Comparison of ENCODE assay signal across 8 mouse cellular contexts in the genomic region with DNA sequence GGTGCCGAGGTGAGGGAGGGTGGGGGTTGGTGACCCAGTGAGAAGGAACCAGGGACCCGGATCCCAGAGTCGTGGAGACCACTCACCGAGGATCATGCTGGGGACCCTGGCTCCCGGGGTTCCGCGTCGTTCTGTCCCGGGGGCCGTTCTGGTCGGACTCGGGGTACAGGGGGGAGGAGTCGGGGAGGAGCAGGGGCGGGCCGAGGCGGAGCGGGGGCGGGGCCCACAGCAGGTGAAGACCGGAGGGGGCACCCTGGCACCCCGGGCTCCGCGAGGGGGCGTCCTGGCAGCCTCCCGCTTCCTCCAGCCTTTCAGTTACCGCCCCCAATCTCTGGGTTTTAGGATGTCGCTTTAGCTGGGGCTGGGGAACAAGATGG. TPM values are rescaled to one million over a fixed set of nuclear protein-coding genes. Genes with fewer than 3 reads are reported as not detected.
DNase-seq lines count a peak whose midpoint lies in the region; ATAC-seq and TF ChIP-seq lines count a peak whose summit lies in the region.

Zfp385a (minus strand) TSS at position 133 of the 377 bp plus-strand sequence.

- peaks cover 0 to 2% of the 10 kb centered on the region in 2 experiments for H3K36me3 ChIP-seq in CH12.LX (replicated peaks in 1 of 2; ENCODE audit: control insufficient read depth in 1 of 2, insufficient read depth in 1 of 2, low read length in 1 of 2)
- peaks cover 2% of the 10 kb centered on the region; the same call in 1 of the 2 replicates for H3K36me3 ChIP-seq in forebrain, embryonic 11.5 days (ENCODE audit: control insufficient read depth, insufficient read depth, low read length)

- H3K4me2 ChIP-seq in CH12.LX (ENCODE audit: insufficient read depth, low read depth, poor library complexity, severe bottlenecking) = peak within 1 kb of the TSS; percentile 84
- H3K4me2 ChIP-seq in forebrain, embryonic 11.5 days (ENCODE audit: low read depth, low read length, severe bottlenecking) = peak within 1 kb of the TSS; percentile 86

- H3K27ac ChIP-seq in CH12.LX (ENCODE audit: insufficient read depth, low read depth) = no peak within 1 kb of the TSS
- no peak within 1 kb of the TSS for H3K27ac ChIP-seq in forebrain, embryonic 11.5 days (ENCODE audit: low read depth, low read length)

- H3K4me3 ChIP-seq in CH12.LX (replicated peaks in 1 of 3; ENCODE audit: low read depth in 2 of 3, low read length in 2 of 3, poor library complexity in 1 of 3) = peak within 1 kb of the TSS; percentile 55 to 72 (median 56)
- peak within 1 kb of the TSS; percentile 54 for H3K4me3 ChIP-seq in forebrain, embryonic 11.5 days (ENCODE audit: low read depth, low read length)

- 1% methylated on average over 23 of the region's 26 CpGs for WGBS in forebrain, embryonic 11.5 days

- no peak for TF ChIP-seq POLR2A in CH12.LX (IDR thresholded peaks at IDR 0.05; ENCODE audit: low read depth, low read length)

- peak in 1 of 2 experiments; percentile 45; a peak in 2 of 4 replicates for TF ChIP-seq CTCF in CH12.LX (conservative IDR thresholded peaks at IDR 0.05 in 1 of 2, IDR thresholded peaks at IDR 0.05 in 1 of 2; ENCODE audit: low read depth in 2 of 2, low read length in 2 of 2)

- dilution Hi-C loops in CH12.LX (cut with MboI; ENCODE audit: extremely low pct_ligation_motif_present, extremely low pct_unique_long_range_greater_than_20kb, low sequenced_read_pairs) = no loop called here

- H3K4me1 ChIP-seq in CH12.LX (ENCODE audit: control insufficient read depth in 1 of 2, insufficient read depth in 2 of 2) = peaks cover 13 to 55% of the 10 kb centered on the region in 2 experiments; a peak in 3 of 4 replicates
- H3K4me1 ChIP-seq in forebrain, embryonic 11.5 days (replicated peaks; ENCODE audit: control insufficient read depth, insufficient read depth, low read length) = peaks cover 16% of the 10 kb centered on the region; the same call in 1 of the 2 replicates

- DNase-seq in CH12.LX (ENCODE audit: extremely low read depth) (no peak), R1 (ENCODE audit: low read depth, low spot score) (peak; percentile 51)
- peak; percentile 78 for DNase-seq in forebrain, embryonic 11.5 days (ENCODE audit: low spot score)
- DNase-seq in left cerebral cortex, adult 11 months (ENCODE audit: low spot score) = peak; percentile 75
- peak; percentile 33 for DNase-seq in spleen, adult 12 weeks (ENCODE audit: low spot score)

- peak; percentile 39 for ATAC-seq in forebrain, embryonic 11.5 days (replicated peaks; ENCODE audit: low FRiP score)
- peak; percentile 49 to 52 for ATAC-seq in hematopoietic stem cell, adult 5-6 weeks (replicated peaks in 1 of 2; ENCODE audit: insufficient read depth in 1 of 2, low FRiP score in 2 of 2, low TSS enrichment in 1 of 2, low read depth in 1 of 2, poor library complexity in 2 of 2, severe bottlenecking in 2 of 2)
- peak; percentile 67 for ATAC-seq in megakaryocyte, adult 5-6 weeks (ENCODE audit: poor library complexity, severe bottlenecking)
- no peak for ATAC-seq in monocyte, adult 5-6 weeks (replicated peaks; ENCODE audit: insufficient number of reproducible peaks, low FRiP score, low TSS enrichment, poor library complexity, severe bottlenecking)

- H3K79me2 ChIP-seq in CH12.LX (replicated peaks; ENCODE audit: control insufficient read depth, extremely low read depth, insufficient read depth, poor library complexity, severe bottlenecking) = no peaks in the 10 kb centered on the region

- no peak for TF ChIP-seq RAD21 in CH12.LX (IDR thresholded peaks at IDR 0.05; ENCODE audit: low read depth, low read length)

- H3K9ac ChIP-seq in CH12.LX (ENCODE audit: insufficient read depth, low read depth) = peak within 1 kb of the TSS; percentile 19; the same call in 1 of the 2 replicates
- peak within 1 kb of the TSS; percentile 55 for H3K9ac ChIP-seq in forebrain, embryonic 11.5 days (ENCODE audit: low read length)

- TF ChIP-seq EP300 in CH12.LX (IDR thresholded peaks at IDR 0.05; ENCODE audit: low read length) = no peak

- no peaks in the 10 kb centered on the region for H3K9me3 ChIP-seq in CH12.LX (replicated peaks; ENCODE audit: low read length)
- H3K9me3 ChIP-seq in forebrain, embryonic 11.5 days (ENCODE audit: control insufficient read depth, low read length) = no peaks in the 10 kb centered on the region

- in situ Hi-C loops in CH12.LX (cut with MboI; ENCODE audit: low pct_ligation_motif_present, low pct_unique_long_range_greater_than_20kb, low sequenced_read_pairs) = no loop called here

- peaks cover 8% of the 10 kb centered on the region for H3K27me3 ChIP-seq in CH12.LX (replicated peaks)
- peaks cover 13% of the 10 kb centered on the region for H3K27me3 ChIP-seq in forebrain, embryonic 11.5 days (ENCODE audit: control insufficient read depth, insufficient read depth, low read length)

TF ChIP-seq in CH12.LX, 34 proteins besides CTCF, POLR2A, EP300 and RAD21:
- TF ChIP-seq IRF4 (IDR thresholded peaks at IDR 0.05; ENCODE audit: low read depth, low read length) = 0 out of 2 replicates have a peak, but pooled peaks have one; percentile 6
- TF ChIP-seq MAZ (IDR thresholded peaks at IDR 0.05; ENCODE audit: low read depth, low read length) = 0 out of 2 replicates have a peak, but pooled peaks have one; percentile 57
- TF ChIP-seq SIN3A (IDR thresholded peaks at IDR 0.05; ENCODE audit: low read length) = no peak
- no peak for TF ChIP-seq ETS1 (conservative IDR thresholded peaks at IDR 0.05; ENCODE audit: low read depth, low read length)
- no peak for TF ChIP-seq ELF1 (IDR thresholded peaks at IDR 0.05; ENCODE audit: low read depth, low read length)
- TF ChIP-seq ZMIZ1 (IDR thresholded peaks at IDR 0.05; ENCODE audit: low read depth, low read length) = no peak

RNA-seq across cellular contexts. Expression of gene Zfp385a, which starts in this region (rescaled TPM):
- total RNA-seq in CH12.LX (2012; rRNA removed) = 2.7 and 3.1 TPM in 2 replicates
- total RNA-seq in CH12.LX (2014; rRNA removed) = 1.0 and 1.2 TPM in 2 replicates
- polyA plus RNA-seq in CH12.LX (2012; ENCODE audit: insufficient read length, low read depth) = 45.2 and 59.9 TPM in 2 replicates
- polyA plus RNA-seq in forebrain, embryonic 11.5 days (2014; fragmentation: Nextera tagmentation; extraction: Ambion mirVana) = 27.4 and 27.8 TPM in 2 replicates
- 2.7 and 3.9 TPM in 2 replicates for total RNA-seq in hematopoietic stem cell, adult 5-6 weeks (2017)
- 35.8 and 40.1 TPM in 2 replicates for total RNA-seq in megakaryocyte, adult 5-6 weeks (2015)
- 6.8 and 9.4 TPM in 2 replicates for total RNA-seq in megakaryocyte, adult 5-6 weeks (2017)
- 0.85 to 3.7 TPM (median 1.7 TPM) in 3 replicates for total RNA-seq in monocyte, adult 5-6 weeks (2017)
